Mouse (Mus musculus) right cerebral cortex, adult 2 months (tissue): Measurements from ENCODE around the gene Gsk3a.
A peak's percentile ranks its signal among the peaks of the same experiment; 100 is the strongest.

Experiments used
- DNase-seq, 2 experiments: peaks; one replicate each; pipeline ENCODE4 v3.0.0; 2021 to 2022; ENCODE audit warnings: low spot score in 2 of 2

Gene Gsk3a

GRCm38 (mm10) chr7:25237249-25238014 lies at the start of gene Gsk3a:
Gene Gsk3a, minus strand, starts transcription at chr7:25237851.
- DNase-seq = peak; percentile 99

- no peak for DNase-seq
Observed at GRCm38 (mm10) chr7:25286989-25287388, 49.3 kb upstream of the Gsk3a start.

- DNase-seq = no peak
Observed at GRCm38 (mm10) chr7:25285511-25286238, 48.0 kb upstream of the Gsk3a start.

- no peak for DNase-seq
Observed at GRCm38 (mm10) chr7:25284766-25285165, 47.1 kb upstream of the Gsk3a start.

- DNase-seq = no peak
Observed at GRCm38 (mm10) chr7:25284171-25284570, 46.5 kb upstream of the Gsk3a start.

- DNase-seq = no peak
Observed at GRCm38 (mm10) chr7:25283637-25284036, 46.0 kb upstream of the Gsk3a start.

GRCm38 (mm10) chr7:25282731-25283211 lies 45.1 kb upstream of the Gsk3a start:
- DNase-seq = peak in 1 of 2 experiments; percentile 35

GRCm38 (mm10) chr7:25281734-25282601 lies 44.3 kb upstream of the Gsk3a start:
- DNase-seq = peak; percentile 94

- no peak for DNase-seq
Observed at GRCm38 (mm10) chr7:25281166-25281733, 43.6 kb upstream of the Gsk3a start.

- DNase-seq = peak in 1 of 2 experiments; percentile 50
Observed at GRCm38 (mm10) chr7:25279861-25280791, 42.5 kb upstream of the Gsk3a start.

- DNase-seq = peak; percentile 90 to 93
Observed at GRCm38 (mm10) chr7:25279076-25279860, 41.6 kb upstream of the Gsk3a start.

GRCm38 (mm10) chr7:25278341-25279075 lies 40.9 kb upstream of the Gsk3a start:
- DNase-seq = peak; percentile 82 to 84

GRCm38 (mm10) chr7:25277998-25278340 lies 40.3 kb upstream of the Gsk3a start:
- DNase-seq = no peak

- DNase-seq = no peak
Observed at GRCm38 (mm10) chr7:25277405-25277804, 39.8 kb upstream of the Gsk3a start.

GRCm38 (mm10) chr7:25275555-25276298 lies 38.1 kb upstream of the Gsk3a start:
- DNase-seq = no peak

- no peak for DNase-seq
Observed at GRCm38 (mm10) chr7:25274996-25275395, 37.3 kb upstream of the Gsk3a start.

- no peak for DNase-seq
Observed at GRCm38 (mm10) chr7:25274571-25274970, 36.9 kb upstream of the Gsk3a start.
